Mouse (Mus musculus): ENCODE results near the gene Fbrsl1. TPM values are rescaled to one million over a fixed set of nuclear protein-coding genes. Genes with fewer than 3 reads are reported as not detected.

Fbrsl1 gene
- polyA plus RNA-seq, 1 experiment from 2014 or later, result 4.3 TPM

- Histone ChIP-seq H3K4me3 (ENCODE audit: low read length) (no peak overlapping the region), H3K4me1 (ENCODE audit: control insufficient read depth, insufficient read depth, low read length) (no peaks in the 10 kb centered on the region; the same call in 1 of the 2 replicates), H3K9me3 (ENCODE audit: control insufficient read depth, low read length) (no peaks in the 10 kb centered on the region), H3K27ac (ENCODE audit: low read length) (no peak overlapping the region), H3K27me3 (replicated peaks; ENCODE audit: control insufficient read depth, insufficient read depth, low read length) (no peaks in the 10 kb centered on the region; the same call in 1 of the 2 replicates), H3K36me3 (ENCODE audit: control insufficient read depth, insufficient read depth, low read length) (no peaks in the 10 kb centered on the region), H3K4me2 (ENCODE audit: low read depth, low read length) (no peak overlapping the region), H3K9ac (ENCODE audit: low read depth, low read length) (no peak overlapping the region)
- ATAC-seq, result no peak
- WGBS, result 75% methylated on average over 3 of the region's 3 CpGs
Observed at GRCm38 (mm10) chr5:110484711-110485110, 36.4 kb upstream of the Fbrsl1 start.

- H3K27ac ChIP-seq (ENCODE audit: low read length), result no peak overlapping the region
- no peaks in the 10 kb centered on the region; the same call in 1 of the 2 replicates for H3K27me3 ChIP-seq (replicated peaks; ENCODE audit: control insufficient read depth, insufficient read depth, low read length)
- H3K4me1 ChIP-seq (ENCODE audit: control insufficient read depth, insufficient read depth, low read length), result no peaks in the 10 kb centered on the region; the same call in 1 of the 2 replicates
- no peak overlapping the region for H3K4me3 ChIP-seq (ENCODE audit: low read length)
- no peaks in the 10 kb centered on the region for H3K36me3 ChIP-seq (ENCODE audit: control insufficient read depth, insufficient read depth, low read length)
- ATAC-seq, result no peak
- no peaks in the 10 kb centered on the region for H3K9me3 ChIP-seq (ENCODE audit: control insufficient read depth, low read length)
- 73% methylated on average over 8 of the region's 8 CpGs for WGBS
- no peak overlapping the region for H3K9ac ChIP-seq (ENCODE audit: low read depth, low read length)
- H3K4me2 ChIP-seq (ENCODE audit: low read depth, low read length), result no peak overlapping the region
Observed at GRCm38 (mm10) chr5:110479228-110479627, 30.9 kb upstream of the Fbrsl1 start.

GRCm38 (mm10) chr5:110474156-110474555, 25.9 kb upstream of the Fbrsl1 start:
- 72% methylated on average over 11 of the region's 11 CpGs for WGBS
- no peak for ATAC-seq
- no peaks in the 10 kb centered on the region for H3K4me1 ChIP-seq (ENCODE audit: control insufficient read depth, insufficient read depth, low read length)

GRCm38 (mm10) chr5:110472834-110473233, 24.5 kb upstream of the Fbrsl1 start:
- Histone ChIP-seq H3K4me1 (ENCODE audit: control insufficient read depth, insufficient read depth, low read length) (no peaks in the 10 kb centered on the region), H3K36me3 (ENCODE audit: control insufficient read depth, insufficient read depth, low read length) (no peaks in the 10 kb centered on the region), H3K4me3 (ENCODE audit: low read length) (no peak overlapping the region), H3K27ac (ENCODE audit: low read length) (no peak overlapping the region), H3K9ac (ENCODE audit: low read depth, low read length) (no peak overlapping the region), H3K9me3 (ENCODE audit: control insufficient read depth, low read length) (no peaks in the 10 kb centered on the region), H3K4me2 (ENCODE audit: low read depth, low read length) (no peak overlapping the region), H3K27me3 (replicated peaks; ENCODE audit: control insufficient read depth, insufficient read depth, low read length) (no peaks in the 10 kb centered on the region)
- 43% methylated on average over 1 of the region's 1 CpGs for WGBS
- ATAC-seq, result no peak

More at GRCm38 (mm10) chr5:110474156-110474555, 25.9 kb upstream of the Fbrsl1 start:
- Histone ChIP-seq H3K9ac (ENCODE audit: low read depth, low read length) (no peak overlapping the region), H3K36me3 (ENCODE audit: control insufficient read depth, insufficient read depth, low read length) (no peaks in the 10 kb centered on the region), H3K4me3 (ENCODE audit: low read length) (no peak overlapping the region), H3K27me3 (replicated peaks; ENCODE audit: control insufficient read depth, insufficient read depth, low read length) (no peaks in the 10 kb centered on the region), H3K27ac (ENCODE audit: low read length) (no peak overlapping the region), H3K4me2 (ENCODE audit: low read depth, low read length) (no peak overlapping the region), H3K9me3 (ENCODE audit: control insufficient read depth, low read length) (no peaks in the 10 kb centered on the region)

GRCm38 (mm10) chr5:110471981-110472476, 23.7 kb upstream of the Fbrsl1 start:
- H3K9me3 ChIP-seq (ENCODE audit: control insufficient read depth, low read length), result no peaks in the 10 kb centered on the region
- H3K4me3 ChIP-seq (ENCODE audit: low read length), result no peak overlapping the region
- no peak overlapping the region for H3K9ac ChIP-seq (ENCODE audit: low read depth, low read length)
- no peaks in the 10 kb centered on the region for H3K27me3 ChIP-seq (replicated peaks; ENCODE audit: control insufficient read depth, insufficient read depth, low read length)
- ATAC-seq, result no peak
- 40% methylated on average over 5 of the region's 5 CpGs for WGBS
- H3K4me2 ChIP-seq (ENCODE audit: low read depth, low read length), result no peak overlapping the region
- no peak overlapping the region for H3K27ac ChIP-seq (ENCODE audit: low read length)
- no peaks in the 10 kb centered on the region for H3K4me1 ChIP-seq (ENCODE audit: control insufficient read depth, insufficient read depth, low read length)
- H3K36me3 ChIP-seq (ENCODE audit: control insufficient read depth, insufficient read depth, low read length), result no peaks in the 10 kb centered on the region

- peaks cover 3% of the 10 kb centered on the region for H3K4me1 ChIP-seq (ENCODE audit: control insufficient read depth, insufficient read depth, low read length)
- WGBS, result 42% methylated on average over 4 of the region's 4 CpGs
Observed at GRCm38 (mm10) chr5:110471285-110471684, 23.0 kb upstream of the Fbrsl1 start.

GRCm38 (mm10) chr5:110469227-110469925, 21.1 kb upstream of the Fbrsl1 start:
- no peak for ATAC-seq
- no peaks in the 10 kb centered on the region for H3K36me3 ChIP-seq (ENCODE audit: control insufficient read depth, insufficient read depth, low read length)
- no peak overlapping the region for H3K9ac ChIP-seq (ENCODE audit: low read depth, low read length)
- no peak overlapping the region for H3K4me2 ChIP-seq (ENCODE audit: low read depth, low read length)
- no peaks in the 10 kb centered on the region for H3K27me3 ChIP-seq (replicated peaks; ENCODE audit: control insufficient read depth, insufficient read depth, low read length)
- peaks cover 3% of the 10 kb centered on the region for H3K4me1 ChIP-seq (ENCODE audit: control insufficient read depth, insufficient read depth, low read length)
- H3K9me3 ChIP-seq (ENCODE audit: control insufficient read depth, low read length), result no peaks in the 10 kb centered on the region
- 82% methylated on average over 8 of the region's 8 CpGs for WGBS
- H3K4me3 ChIP-seq (ENCODE audit: low read length), result no peak overlapping the region
- no peak overlapping the region for H3K27ac ChIP-seq (ENCODE audit: low read length)

More at GRCm38 (mm10) chr5:110471285-110471684, 23.0 kb upstream of the Fbrsl1 start:
- no peaks in the 10 kb centered on the region for H3K9me3 ChIP-seq (ENCODE audit: control insufficient read depth, low read length)
- no peak overlapping the region for H3K9ac ChIP-seq (ENCODE audit: low read depth, low read length)
- H3K36me3 ChIP-seq (ENCODE audit: control insufficient read depth, insufficient read depth, low read length), result no peaks in the 10 kb centered on the region
- H3K27ac ChIP-seq (ENCODE audit: low read length), result no peak overlapping the region
- no peaks in the 10 kb centered on the region for H3K27me3 ChIP-seq (replicated peaks; ENCODE audit: control insufficient read depth, insufficient read depth, low read length)
- no peak overlapping the region for H3K4me2 ChIP-seq (ENCODE audit: low read depth, low read length)
- ATAC-seq, result no peak
- H3K4me3 ChIP-seq (ENCODE audit: low read length), result no peak overlapping the region

GRCm38 (mm10) chr5:110468296-110468695, 20.0 kb upstream of the Fbrsl1 start:
- Histone ChIP-seq H3K9me3 (ENCODE audit: control insufficient read depth, low read length) (no peaks in the 10 kb centered on the region), H3K4me1 (ENCODE audit: control insufficient read depth, insufficient read depth, low read length) (peaks cover 3% of the 10 kb centered on the region), H3K27me3 (replicated peaks; ENCODE audit: control insufficient read depth, insufficient read depth, low read length) (no peaks in the 10 kb centered on the region), H3K4me3 (ENCODE audit: low read length) (no peak overlapping the region), H3K27ac (ENCODE audit: low read length) (no peak overlapping the region), H3K9ac (ENCODE audit: low read depth, low read length) (no peak overlapping the region), H3K4me2 (ENCODE audit: low read depth, low read length) (no peak overlapping the region), H3K36me3 (ENCODE audit: control insufficient read depth, insufficient read depth, low read length) (no peaks in the 10 kb centered on the region)
- 82% methylated on average over 4 of the region's 4 CpGs for WGBS
- no peak for ATAC-seq

- H3K4me2 ChIP-seq (ENCODE audit: low read depth, low read length), result no peak overlapping the region
- ATAC-seq, result no peak
- 79% methylated on average over 6 of the region's 6 CpGs for WGBS
- H3K36me3 ChIP-seq (ENCODE audit: control insufficient read depth, insufficient read depth, low read length), result no peaks in the 10 kb centered on the region
- no peak overlapping the region for H3K9ac ChIP-seq (ENCODE audit: low read depth, low read length)
- H3K9me3 ChIP-seq (ENCODE audit: control insufficient read depth, low read length), result no peaks in the 10 kb centered on the region
- no peak overlapping the region for H3K27ac ChIP-seq (ENCODE audit: low read length)
- no peaks in the 10 kb centered on the region for H3K27me3 ChIP-seq (replicated peaks; ENCODE audit: control insufficient read depth, insufficient read depth, low read length)
- H3K4me1 ChIP-seq (ENCODE audit: control insufficient read depth, insufficient read depth, low read length), result peaks cover 3% of the 10 kb centered on the region
- H3K4me3 ChIP-seq (ENCODE audit: low read length), result no peak overlapping the region
Observed at GRCm38 (mm10) chr5:110467725-110468124, 19.4 kb upstream of the Fbrsl1 start.

Data from intestine, embryonic 16.5 days (tissue).